14 mouse cellular contexts compared by ENCODE assay signal in the genomic region with DNA sequence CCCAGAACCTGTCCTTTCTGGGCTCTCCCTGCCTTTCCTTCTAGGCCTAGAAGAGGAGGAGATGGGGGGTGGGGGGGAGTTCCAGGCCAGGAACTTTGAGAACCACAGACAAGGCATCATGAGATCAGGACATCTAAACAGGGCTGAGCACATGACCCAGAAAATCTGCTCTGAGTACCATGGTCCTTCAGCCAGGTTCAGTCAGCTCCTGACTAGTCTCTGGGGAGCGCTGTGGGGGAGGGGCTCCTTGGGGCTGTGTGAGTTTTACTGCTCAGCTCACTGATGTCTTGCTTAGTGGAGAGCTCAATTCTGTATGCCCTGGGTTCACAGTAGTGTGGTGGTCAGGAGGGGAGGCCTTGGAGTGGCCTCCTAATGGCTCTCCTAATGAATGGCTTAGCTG. TPM values are rescaled to one million over a fixed set of nuclear protein-coding genes. Genes with fewer than 3 reads are reported as not detected.
DNase-seq lines count a peak whose midpoint lies in the region; ATAC-seq and TF ChIP-seq lines count a peak whose summit lies in the region.
"Had no signal": no experiment of that assay in that cellular context is flagged by ENCODE, and none has a peak within 500 bp of the region (broad histone marks: within the 10 kb centered on the region; RNA-seq: fewer than 3 reads in every experiment).

No protein-coding gene starts in this region.

- CTCF ChIA-PET in Patski (lab: Charles Lee) = interaction anchor here (1.2 kb wide), 1 partner anchor 11 kb away, joined by 3 read pairs; no protein-coding TSS in a partner anchor

- POLR2A ChIA-PET in Patski (lab: Charles Lee) = interaction anchor here (1.0 kb wide), 1 partner anchor 19 kb away, joined by 4 read pairs; no protein-coding TSS in a partner anchor

- H3K4me2 ChIP-seq in kidney, embryonic 15.5 days = no peak overlapping the region
- no peak overlapping the region for H3K4me2 ChIP-seq in kidney, embryonic 16.5 days (replicated peaks; ENCODE audit: low read depth, low read length)
- H3K4me2 ChIP-seq: liver, embryonic 11.5 days; lung, embryonic 15.5 days had no signal

- no peaks in the 10 kb centered on the region for H3K36me3 ChIP-seq in heart, embryonic 10.5 days
- H3K36me3 ChIP-seq in kidney, embryonic 15.5 days = no peaks in the 10 kb centered on the region
- H3K36me3 ChIP-seq in kidney, embryonic 16.5 days (ENCODE audit: insufficient read depth, low read length) = no peaks in the 10 kb centered on the region
- H3K36me3 ChIP-seq: lung, embryonic 15.5 days had no signal

- H3K9ac ChIP-seq in kidney, embryonic 15.5 days = no peak overlapping the region
- no peak overlapping the region for H3K9ac ChIP-seq in kidney, embryonic 16.5 days (replicated peaks; ENCODE audit: low read length)
- H3K9ac ChIP-seq: lung, embryonic 15.5 days had no signal

- in situ Hi-C loops in Patski (cut with MboI; ENCODE audit: low pct_unique_long_range_greater_than_20kb) = no loop called here

- peak; percentile 17; the same call in 1 of the 2 replicates for ATAC-seq in kidney, embryonic 15.5 days (replicated peaks; ENCODE audit: low FRiP score)
- ATAC-seq in kidney, embryonic 16.5 days (ENCODE audit: low FRiP score, low TSS enrichment) = no peak
- ATAC-seq in Patski = peak; percentile 47

- WGBS in heart, embryonic 10.5 days = 86% methylated on average over 1 of the region's 1 CpGs
- 76% methylated on average over 1 of the region's 1 CpGs for WGBS in kidney, embryonic 15.5 days
- WGBS in kidney, embryonic 16.5 days = 39% methylated on average over 1 of the region's 1 CpGs

- DNase-seq in heart, adult 11 months = peak; percentile 77
- no peak for DNase-seq in heart, embryonic 10.5 days (ENCODE audit: low spot score)
- no peak for DNase-seq in Patski (ENCODE audit: low read depth, low spot score)
- DNase-seq in kidney, postnatal 25 days = peak; percentile 58 to 78
- no peak for DNase-seq in lung, postnatal 14 days
- no peak for DNase-seq in left cerebral cortex, adult 18-20 months (ENCODE audit: low spot score in 2 of 2)
- DNase-seq: cerebellum, postnatal 36 days; layer of hippocampus, adult 9-11 months; right cerebral cortex, postnatal 14 days; thymus, postnatal 25 days had no signal

- H3K4me1 ChIP-seq in heart, embryonic 10.5 days = peaks cover 32% of the 10 kb centered on the region
- peaks cover 39% of the 10 kb centered on the region for H3K4me1 ChIP-seq in kidney, embryonic 15.5 days
- peaks cover 46% of the 10 kb centered on the region for H3K4me1 ChIP-seq in kidney, embryonic 16.5 days (ENCODE audit: insufficient read depth, low read length)

- H3K9me3 ChIP-seq in heart, embryonic 10.5 days = no peaks in the 10 kb centered on the region
- no peaks in the 10 kb centered on the region for H3K9me3 ChIP-seq in kidney, embryonic 15.5 days (replicated peaks)
- no peaks in the 10 kb centered on the region for H3K9me3 ChIP-seq in kidney, embryonic 16.5 days (ENCODE audit: low read length)
- H3K9me3 ChIP-seq: lung, embryonic 15.5 days had no signal

- H3K27me3 ChIP-seq in heart, embryonic 10.5 days (ENCODE audit: insufficient read depth, poor library complexity, severe bottlenecking) = no peaks in the 10 kb centered on the region
- H3K27me3 ChIP-seq in kidney, embryonic 15.5 days = no peaks in the 10 kb centered on the region
- H3K27me3 ChIP-seq in kidney, embryonic 16.5 days (ENCODE audit: insufficient read depth, low read length) = no peaks in the 10 kb centered on the region
- H3K27me3 ChIP-seq in Patski = no peaks in the 10 kb centered on the region
- H3K27me3 ChIP-seq: lung, embryonic 15.5 days had no signal

- H3K27ac ChIP-seq in heart, embryonic 10.5 days = no peak overlapping the region
- no peak overlapping the region for H3K27ac ChIP-seq in kidney, embryonic 15.5 days
- no peak overlapping the region for H3K27ac ChIP-seq in kidney, embryonic 16.5 days (ENCODE audit: low read length)
- H3K27ac ChIP-seq: lung, embryonic 15.5 days had no signal

- no peak for TF ChIP-seq CTCF in Patski (IDR thresholded peaks at IDR 0.05)

- no peak overlapping the region for H3K4me3 ChIP-seq in heart, embryonic 10.5 days
- no peak overlapping the region for H3K4me3 ChIP-seq in kidney, embryonic 15.5 days (replicated peaks)
- H3K4me3 ChIP-seq in kidney, embryonic 16.5 days (ENCODE audit: low read length) = no peak overlapping the region
- H3K4me3 ChIP-seq: lung, embryonic 15.5 days had no signal

RNA-seq across cellular contexts. Expression of a gene that starts 43.5 kb away (rescaled TPM):
- 15.2 and 18.5 TPM in 2 replicates for polyA plus RNA-seq in heart, embryonic 10.5 days (2016; fragmentation: Nextera tagmentation; extraction: Ambion mirVana)
- 19.4 and 20.6 TPM in 2 replicates for polyA plus RNA-seq in kidney, embryonic 15.5 days (2015; fragmentation: Nextera tagmentation; extraction: Ambion mirVana)
- polyA plus RNA-seq in kidney, embryonic 16.5 days (2015; fragmentation: Nextera tagmentation; extraction: Ambion mirVana) = 21.2 and 23.4 TPM in 2 replicates
- polyA plus RNA-seq in Patski (2021) = 124 TPM
- 10 to 100 TPM; 47.4 to 50.6 TPM for total RNA-seq in left cerebral cortex, adult 18-20 months (2021)

Comparison
In these comparisons a context has a peak if more than half of its experiments do, and no peak if none do; other contexts are left out.
1. DNase-seq: peak in heart, adult 11 months (single experiment) and kidney, postnatal 25 days (2 of 2); none in heart, embryonic 10.5 days (single experiment), Patski (single experiment), lung, postnatal 14 days (single experiment) and left cerebral cortex, adult 18-20 months (0 of 2).